8 mouse cellular contexts compared by ENCODE assay signal in genomic region chr5:138118041-138118440, GRCm38 (mm10). TPM values are rescaled to one million over a fixed set of nuclear protein-coding genes. Genes with fewer than 3 reads are reported as not detected.
DNase-seq lines count a peak whose midpoint lies in the region; ATAC-seq lines count a peak whose summit lies in the region.

No protein-coding gene starts in this region.

- no peaks in the 10 kb centered on the region for H3K27me3 ChIP-seq in kidney, embryonic 16.5 days (ENCODE audit: insufficient read depth, low read length)
- no peaks in the 10 kb centered on the region for H3K27me3 ChIP-seq in hindbrain, embryonic 15.5 days
- H3K27me3 ChIP-seq in midbrain, embryonic 15.5 days (replicated peaks) = no peaks in the 10 kb centered on the region

- H3K9ac ChIP-seq in kidney, embryonic 16.5 days (replicated peaks; ENCODE audit: low read length) = peak overlapping the region; percentile 83
- peak overlapping the region; percentile 89 for H3K9ac ChIP-seq in hindbrain, embryonic 15.5 days
- peak overlapping the region; percentile 75; the same call in 1 of the 2 replicates for H3K9ac ChIP-seq in midbrain, embryonic 15.5 days

- peaks cover 9% of the 10 kb centered on the region for H3K36me3 ChIP-seq in kidney, embryonic 16.5 days (ENCODE audit: insufficient read depth, low read length)
- peaks cover 17% of the 10 kb centered on the region for H3K36me3 ChIP-seq in hindbrain, embryonic 15.5 days
- peaks cover 7% of the 10 kb centered on the region; the same call in 1 of the 2 replicates for H3K36me3 ChIP-seq in midbrain, embryonic 15.5 days (replicated peaks)

- H3K4me3 ChIP-seq in kidney, embryonic 16.5 days (ENCODE audit: low read length) = peak overlapping the region; percentile 64
- H3K4me3 ChIP-seq in brown adipose tissue, adult 24 weeks (ENCODE audit: insufficient read depth, low read depth, low read length) = peak overlapping the region; percentile 97; the same call in 1 of the 2 replicates
- peak overlapping the region; percentile 89 for H3K4me3 ChIP-seq in hindbrain, embryonic 15.5 days
- H3K4me3 ChIP-seq in midbrain, embryonic 15.5 days = peak overlapping the region; percentile 68

- ATAC-seq in kidney, embryonic 16.5 days (ENCODE audit: low FRiP score, low TSS enrichment) = no peak
- ATAC-seq in hindbrain, embryonic 15.5 days (ENCODE audit: low FRiP score, low read depth) = no peak
- ATAC-seq in midbrain, embryonic 15.5 days (replicated peaks) = no peak
- ATAC-seq in CD4-positive, CD25-positive, alpha-beta regulatory T cell, adult 4 months = no peak
- no peak for ATAC-seq in erythroid progenitor cell, adult 5-6 weeks (replicated peaks; ENCODE audit: low FRiP score, poor library complexity, severe bottlenecking)

- no peak for DNase-seq in kidney, adult 9 months
- DNase-seq in thymus, adult 18-20 months = no peak

- no peaks in the 10 kb centered on the region for H3K9me3 ChIP-seq in kidney, embryonic 16.5 days (ENCODE audit: low read length)
- H3K9me3 ChIP-seq in hindbrain, embryonic 15.5 days = no peaks in the 10 kb centered on the region
- H3K9me3 ChIP-seq in midbrain, embryonic 15.5 days = no peaks in the 10 kb centered on the region

- H3K4me1 ChIP-seq in kidney, embryonic 16.5 days (ENCODE audit: insufficient read depth, low read length) = peaks cover 12% of the 10 kb centered on the region; the same call in 1 of the 2 replicates
- H3K4me1 ChIP-seq in brown adipose tissue, adult 24 weeks (ENCODE audit: control insufficient read depth, insufficient read depth, insufficient read length, low read length) = 0 out of 2 replicates have a peak, but pooled peaks cover 5% of the 10 kb centered on the region
- H3K4me1 ChIP-seq in hindbrain, embryonic 15.5 days (replicated peaks) = peaks cover 27% of the 10 kb centered on the region
- H3K4me1 ChIP-seq in midbrain, embryonic 15.5 days = peaks cover 19% of the 10 kb centered on the region

- 58% methylated on average over 3 of the region's 3 CpGs for WGBS in kidney, embryonic 16.5 days
- 75% methylated on average over 3 of the region's 3 CpGs for WGBS in hindbrain, embryonic 15.5 days
- WGBS in midbrain, embryonic 15.5 days = 81% methylated on average over 3 of the region's 3 CpGs

- peak overlapping the region; percentile 79 for H3K4me2 ChIP-seq in kidney, embryonic 16.5 days (replicated peaks; ENCODE audit: low read depth, low read length)
- peak overlapping the region; percentile 61 for H3K4me2 ChIP-seq in hindbrain, embryonic 15.5 days
- peak overlapping the region; percentile 66 for H3K4me2 ChIP-seq in midbrain, embryonic 15.5 days

- peak overlapping the region; percentile 97; the same call in 1 of the 2 replicates for H3K27ac ChIP-seq in kidney, embryonic 16.5 days (ENCODE audit: low read length)
- H3K27ac ChIP-seq in brown adipose tissue, adult 24 weeks (replicated peaks; ENCODE audit: low read depth, low read length) = no peak overlapping the region
- no peak overlapping the region for H3K27ac ChIP-seq in hindbrain, embryonic 15.5 days (replicated peaks)
- no peak overlapping the region for H3K27ac ChIP-seq in midbrain, embryonic 15.5 days

RNA-seq across cellular contexts. Expression of gene Zscan21, which starts 1.3 kb away (rescaled TPM):
- polyA plus RNA-seq in kidney, embryonic 16.5 days (2015; fragmentation: Nextera tagmentation; extraction: Ambion mirVana) = 73.4 and 76.4 TPM in 2 replicates
- 7.5 and 10.5 TPM in 2 replicates for polyA plus RNA-seq in brown adipose tissue, adult 24 weeks (2012; ENCODE audit: insufficient read depth, insufficient read length, missing spikeins)
- polyA plus RNA-seq in hindbrain, embryonic 15.5 days (2015; fragmentation: Nextera tagmentation; extraction: Ambion mirVana) = 81.4 and 82.6 TPM in 2 replicates
- polyA plus RNA-seq in midbrain, embryonic 15.5 days (2015; fragmentation: Nextera tagmentation; extraction: Ambion mirVana) = 104 and 111 TPM in 2 replicates
- polyA plus RNA-seq in CD4-positive, CD25-positive, alpha-beta regulatory T cell, adult 4 months (2017; shearing (Covaris generic)) = 10 to 100 TPM; 22.8 TPM
- 14.7 and 16.6 TPM in 2 replicates for total RNA-seq in erythroid progenitor cell, adult 5-6 weeks (2015; ENCODE audit: low replicate concordance)
- total RNA-seq in erythroid progenitor cell, adult 5-6 weeks (2017; ENCODE audit: low replicate concordance) = 5.7 and 12.6 TPM in 2 replicates

RNA-seq across cellular contexts. Expression of gene Zkscan1, which starts 33.2 kb away (rescaled TPM):
- polyA plus RNA-seq in kidney, embryonic 16.5 days (2015; fragmentation: Nextera tagmentation; extraction: Ambion mirVana) = 22.7 and 25.7 TPM in 2 replicates
- 7.2 and 9.4 TPM in 2 replicates for polyA plus RNA-seq in brown adipose tissue, adult 24 weeks (2012; ENCODE audit: insufficient read depth, insufficient read length, missing spikeins)
- 20.8 and 22.1 TPM in 2 replicates for polyA plus RNA-seq in hindbrain, embryonic 15.5 days (2015; fragmentation: Nextera tagmentation; extraction: Ambion mirVana)
- polyA plus RNA-seq in midbrain, embryonic 15.5 days (2015; fragmentation: Nextera tagmentation; extraction: Ambion mirVana) = 24.5 and 25.8 TPM in 2 replicates
- polyA plus RNA-seq in CD4-positive, CD25-positive, alpha-beta regulatory T cell, adult 4 months (2017; shearing (Covaris generic)) = 10 to 100 TPM in 1 of 2 experiments, 1 to 10 TPM in 1; 9.2 to 13.0 TPM
- total RNA-seq in erythroid progenitor cell, adult 5-6 weeks (2015; ENCODE audit: low replicate concordance) = 12.6 and 20.5 TPM in 2 replicates
- 14.4 and 16.7 TPM in 2 replicates for total RNA-seq in erythroid progenitor cell, adult 5-6 weeks (2017; ENCODE audit: low replicate concordance)

RNA-seq across cellular contexts. Expression of gene Zfp113, which starts 37.5 kb away (rescaled TPM):
- 22.1 and 29.5 TPM in 2 replicates for polyA plus RNA-seq in kidney, embryonic 16.5 days (2015; fragmentation: Nextera tagmentation; extraction: Ambion mirVana)
- 6.6 and 6.8 TPM in 2 replicates for polyA plus RNA-seq in brown adipose tissue, adult 24 weeks (2012; ENCODE audit: insufficient read depth, insufficient read length, missing spikeins)
- polyA plus RNA-seq in hindbrain, embryonic 15.5 days (2015; fragmentation: Nextera tagmentation; extraction: Ambion mirVana) = 26.5 and 31.3 TPM in 2 replicates
- 31.6 and 33.7 TPM in 2 replicates for polyA plus RNA-seq in midbrain, embryonic 15.5 days (2015; fragmentation: Nextera tagmentation; extraction: Ambion mirVana)
- 10 to 100 TPM; 10.6 to 20.3 TPM for polyA plus RNA-seq in CD4-positive, CD25-positive, alpha-beta regulatory T cell, adult 4 months (2017; shearing (Covaris generic))
- 3.4 and 8.6 TPM in 2 replicates for total RNA-seq in erythroid progenitor cell, adult 5-6 weeks (2015; ENCODE audit: low replicate concordance)
- 2.0 and 4.1 TPM in 2 replicates for total RNA-seq in erythroid progenitor cell, adult 5-6 weeks (2017; ENCODE audit: low replicate concordance)

RNA-seq across cellular contexts. Expression of gene Cops6, which starts 42.8 kb away (rescaled TPM):
- polyA plus RNA-seq in kidney, embryonic 16.5 days (2015; fragmentation: Nextera tagmentation; extraction: Ambion mirVana) = 348 and 375 TPM in 2 replicates
- 150 and 170 TPM in 2 replicates for polyA plus RNA-seq in brown adipose tissue, adult 24 weeks (2012; ENCODE audit: insufficient read depth, insufficient read length, missing spikeins)
- 313 and 320 TPM in 2 replicates for polyA plus RNA-seq in hindbrain, embryonic 15.5 days (2015; fragmentation: Nextera tagmentation; extraction: Ambion mirVana)
- polyA plus RNA-seq in midbrain, embryonic 15.5 days (2015; fragmentation: Nextera tagmentation; extraction: Ambion mirVana) = 310 and 323 TPM in 2 replicates
- 100 to 1,000 TPM; 184 to 231 TPM for polyA plus RNA-seq in CD4-positive, CD25-positive, alpha-beta regulatory T cell, adult 4 months (2017; shearing (Covaris generic))
- 34.2 and 54.1 TPM in 2 replicates for total RNA-seq in erythroid progenitor cell, adult 5-6 weeks (2015; ENCODE audit: low replicate concordance)
- 10.1 and 22.2 TPM in 2 replicates for total RNA-seq in erythroid progenitor cell, adult 5-6 weeks (2017; ENCODE audit: low replicate concordance)

RNA-seq across cellular contexts. Expression of gene Ap4m1, which starts 53.8 kb away (rescaled TPM):
- polyA plus RNA-seq in kidney, embryonic 16.5 days (2015; fragmentation: Nextera tagmentation; extraction: Ambion mirVana) = 26.1 and 29.5 TPM in 2 replicates
- 12.0 and 12.4 TPM in 2 replicates for polyA plus RNA-seq in brown adipose tissue, adult 24 weeks (2012; ENCODE audit: insufficient read depth, insufficient read length, missing spikeins)
- 24.7 and 26.2 TPM in 2 replicates for polyA plus RNA-seq in hindbrain, embryonic 15.5 days (2015; fragmentation: Nextera tagmentation; extraction: Ambion mirVana)
- 28.5 and 30.5 TPM in 2 replicates for polyA plus RNA-seq in midbrain, embryonic 15.5 days (2015; fragmentation: Nextera tagmentation; extraction: Ambion mirVana)
- 1 to 10 TPM; 5.3 to 6.1 TPM for polyA plus RNA-seq in CD4-positive, CD25-positive, alpha-beta regulatory T cell, adult 4 months (2017; shearing (Covaris generic))
- 9.6 and 16.2 TPM in 2 replicates for total RNA-seq in erythroid progenitor cell, adult 5-6 weeks (2015; ENCODE audit: low replicate concordance)
- total RNA-seq in erythroid progenitor cell, adult 5-6 weeks (2017; ENCODE audit: low replicate concordance) = 18.1 and 19.4 TPM in 2 replicates
